Mouse (Mus musculus): Measurements from ENCODE around the gene Itpr1.

Gene Itpr1

GRCm38 (mm10) chr6:108468226-108468825 is 255.4 kb downstream of the Itpr1 start:
- no peak for DNase-seq (ENCODE audit: low read depth)

DNA sequence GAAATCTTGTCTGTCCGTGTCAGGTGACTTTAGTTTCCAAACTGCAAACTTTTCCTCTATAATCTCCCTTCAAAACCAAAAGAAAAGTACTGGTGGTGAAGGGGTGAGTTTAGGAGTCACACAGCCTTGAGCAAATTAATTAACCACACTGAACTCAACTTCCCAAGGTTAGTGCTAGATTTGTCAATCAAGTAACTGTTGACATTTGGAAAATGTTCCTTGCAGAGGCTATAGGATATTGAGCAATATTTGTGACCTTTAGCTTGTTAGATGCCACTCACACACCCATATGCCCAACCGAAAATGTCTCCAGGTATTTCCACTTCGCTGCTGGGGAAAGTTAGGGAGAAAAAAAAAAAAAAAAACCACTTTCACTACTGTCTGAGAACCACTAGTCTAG is 259.0 kb downstream of the Itpr1 start:
- DNase-seq (ENCODE audit: low read depth): no peak

GRCm38 (mm10) chr6:108472748-108473147 is 259.9 kb downstream of the Itpr1 start:
- peak; percentile 22 for DNase-seq (ENCODE audit: low read depth)

DNA sequence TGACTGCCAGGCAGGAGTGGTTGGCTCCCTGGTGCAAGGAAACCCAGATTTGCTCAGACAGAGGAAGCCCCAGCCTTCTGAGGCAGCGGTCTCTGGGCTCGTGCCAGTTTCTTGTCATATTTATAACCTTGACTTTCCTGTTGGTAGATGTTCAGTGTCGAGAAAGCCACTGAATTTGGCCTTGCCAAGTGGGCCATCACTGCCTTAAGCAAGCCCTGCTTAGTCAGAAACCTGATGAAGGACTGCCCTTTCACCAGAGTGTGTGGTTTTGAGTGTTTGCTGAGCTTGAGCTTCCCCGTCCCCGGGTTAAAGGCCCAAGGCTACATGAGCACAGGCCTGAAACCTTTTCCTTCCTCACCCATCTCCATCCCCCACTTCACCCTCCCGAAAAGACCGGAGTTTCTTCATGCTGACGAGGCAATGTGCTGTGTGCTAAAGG is 263.9 kb downstream of the Itpr1 start:
- DNase-seq (ENCODE audit: low read depth): peak; percentile 46

- DNase-seq (ENCODE audit: low read depth): no peak
These were observed 264.7 kb downstream of the Itpr1 start for GRCm38 (mm10) chr6:108477602-108478001.

DNA sequence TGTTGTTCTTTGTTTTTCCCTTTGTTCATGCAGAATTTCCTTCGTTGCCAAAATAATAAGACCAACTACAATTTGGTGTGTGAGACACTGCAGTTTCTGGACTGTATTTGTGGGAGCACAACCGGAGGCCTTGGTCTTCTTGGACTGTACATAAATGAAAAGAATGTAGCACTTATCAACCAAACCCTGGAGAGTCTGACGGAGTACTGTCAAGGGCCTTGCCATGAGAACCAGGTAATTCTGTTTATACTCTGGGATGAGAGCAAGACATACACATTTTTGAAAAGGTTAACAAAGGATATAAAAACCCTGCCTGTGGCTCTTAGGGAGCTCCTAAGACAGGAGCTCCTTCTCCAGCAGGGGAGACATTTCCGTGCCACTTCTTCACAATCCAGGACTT is 268.3 kb downstream of the Itpr1 start:
- no peak for DNase-seq (ENCODE audit: low read depth)

DNA sequence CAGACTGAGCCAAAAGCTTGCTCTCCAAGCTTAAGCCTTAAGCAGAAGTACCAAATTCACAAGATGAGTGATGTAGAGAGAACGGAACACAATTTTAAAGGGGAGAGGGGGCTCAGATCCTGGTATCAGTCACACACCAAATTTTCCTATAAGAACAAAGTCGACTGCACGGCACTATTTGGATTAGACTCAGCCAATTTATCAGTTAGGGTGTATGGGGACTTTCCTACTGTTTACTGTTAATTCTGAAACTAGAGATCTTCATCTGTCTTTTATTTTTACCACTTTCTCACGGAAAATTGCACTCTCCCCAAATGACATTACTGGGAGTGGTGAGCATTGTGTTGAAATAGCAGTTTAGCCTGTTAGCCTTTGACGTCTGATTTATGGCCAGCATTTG is 269.6 kb downstream of the Itpr1 start:
- DNase-seq (ENCODE audit: low read depth): no peak

- DNase-seq (ENCODE audit: low read depth): no peak
These were observed 273.5 kb downstream of the Itpr1 start for GRCm38 (mm10) chr6:108486212-108486992.

DNA sequence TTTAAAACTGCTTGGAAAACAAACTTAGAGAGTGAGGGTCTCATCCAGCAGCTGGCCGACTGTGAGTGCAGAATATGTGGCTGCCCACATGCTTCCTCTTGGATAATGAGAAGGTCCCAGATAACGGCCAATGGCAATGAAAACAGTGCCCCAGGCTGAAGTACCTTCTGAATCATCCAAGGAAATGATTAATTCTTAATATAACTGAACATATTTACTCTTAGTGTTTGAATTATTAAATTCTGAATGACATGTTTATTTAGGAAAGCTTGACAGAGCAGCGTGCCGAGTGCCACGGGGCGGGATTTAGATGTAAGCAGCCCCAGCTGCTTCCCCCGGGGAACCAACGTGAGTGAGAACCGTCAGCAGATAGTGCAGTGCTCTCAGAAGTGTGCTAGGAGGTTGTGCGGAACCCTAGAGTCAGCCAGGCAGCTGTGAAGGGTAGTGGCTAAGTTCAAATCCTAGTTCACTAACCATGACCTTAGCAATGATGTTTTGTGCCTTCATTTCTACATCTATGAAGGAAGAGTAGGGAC is 274.5 kb downstream of the Itpr1 start:
- peak; percentile 65 for DNase-seq (ENCODE audit: low read depth)

DNA sequence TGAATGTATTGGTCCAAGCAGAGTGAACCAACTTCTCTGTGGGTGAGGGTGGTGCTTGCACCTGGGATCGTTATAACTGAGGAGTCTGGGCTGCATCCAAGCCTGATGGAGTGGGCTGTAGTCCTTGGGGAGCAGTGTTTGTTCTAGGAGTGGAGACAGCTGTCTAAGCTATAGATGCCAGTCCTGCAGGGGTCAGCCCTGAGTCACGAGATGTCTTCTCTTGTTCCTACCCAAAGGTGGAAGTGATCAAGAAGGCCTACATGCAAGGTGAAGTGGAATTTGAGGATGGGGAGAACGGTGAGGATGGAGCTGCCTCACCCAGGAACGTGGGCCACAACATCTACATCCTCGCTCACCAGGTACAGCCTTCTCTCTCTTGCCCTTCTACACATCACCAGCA is 275.4 kb downstream of the Itpr1 start:
- peak; percentile 25 for DNase-seq (ENCODE audit: low read depth)

- DNase-seq (ENCODE audit: low read depth): peak; percentile 21
These were observed 279.1 kb downstream of the Itpr1 start for GRCm38 (mm10) chr6:108491969-108492368.

DNA sequence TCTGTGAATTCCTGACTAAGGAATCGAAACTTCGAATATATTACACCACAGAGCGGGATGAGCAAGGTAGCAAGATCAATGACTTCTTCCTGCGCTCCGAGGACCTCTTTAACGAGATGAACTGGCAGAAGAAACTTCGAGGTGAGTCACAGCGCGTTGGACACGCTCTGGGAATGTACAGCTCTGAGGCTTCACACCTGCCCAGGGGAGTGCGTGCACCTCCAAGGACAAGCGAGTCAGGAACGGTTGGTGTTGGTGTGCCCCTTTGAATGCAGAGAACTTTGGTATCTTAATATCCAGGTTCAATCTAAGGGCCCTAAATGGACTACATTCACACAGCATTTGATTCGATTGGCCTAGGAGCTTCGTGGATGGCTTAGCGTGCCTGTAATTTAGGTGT is 280.9 kb downstream of the Itpr1 start:
- no peak for DNase-seq (ENCODE audit: low read depth)

DNA sequence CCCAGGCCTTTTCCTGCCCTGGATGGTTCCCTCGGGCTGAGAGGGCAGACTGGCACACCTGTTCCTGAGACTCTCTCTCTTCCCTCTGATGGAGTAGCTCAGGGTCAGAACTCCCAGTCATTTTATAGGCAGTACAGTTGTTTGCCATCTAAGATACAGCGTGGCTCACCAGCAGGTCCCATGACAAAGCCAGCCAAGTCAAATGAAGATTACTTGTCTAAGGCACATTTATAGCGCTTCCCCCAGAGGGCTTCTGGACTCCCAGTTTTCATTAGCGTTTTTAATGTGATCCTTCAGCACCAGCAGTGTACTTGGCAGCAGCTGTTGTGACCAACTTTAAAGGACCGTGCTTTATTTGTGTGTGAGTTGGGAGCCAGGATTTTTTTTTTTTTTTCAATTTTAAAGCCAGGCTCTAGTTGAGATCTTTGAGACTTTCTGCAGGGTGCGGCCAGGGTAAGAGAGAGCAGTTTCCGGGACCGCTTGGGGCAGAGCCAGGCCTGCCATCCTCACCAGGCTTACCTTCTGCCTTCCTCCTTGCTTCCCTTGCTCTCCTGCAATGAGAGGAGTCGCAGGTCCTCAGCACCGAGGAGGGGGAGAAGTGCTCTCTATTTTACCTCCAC is 281.4 kb downstream of the Itpr1 start:
- no peak for DNase-seq (ENCODE audit: low read depth)

DNA sequence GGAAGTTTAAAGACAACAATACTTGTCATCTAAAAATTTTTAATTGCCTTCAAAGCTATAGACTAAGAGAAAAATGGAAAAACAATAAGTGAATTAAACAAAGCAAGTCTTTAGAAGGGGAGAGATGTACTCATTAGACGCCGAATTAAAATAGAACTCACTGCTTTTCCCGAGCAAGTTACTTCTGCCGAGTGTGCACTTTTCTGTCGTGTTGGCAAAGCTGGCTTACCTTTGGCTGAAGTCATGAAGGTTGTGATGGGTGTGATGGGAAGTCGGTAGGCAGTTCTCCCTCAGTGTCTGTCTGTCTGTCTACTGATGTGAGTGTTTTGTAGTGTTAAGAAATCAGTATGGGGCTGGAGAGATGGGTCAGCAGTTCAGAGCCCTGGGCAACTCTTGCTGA is 282.1 kb downstream of the Itpr1 start:
- DNase-seq (ENCODE audit: low read depth): no peak

DNA sequence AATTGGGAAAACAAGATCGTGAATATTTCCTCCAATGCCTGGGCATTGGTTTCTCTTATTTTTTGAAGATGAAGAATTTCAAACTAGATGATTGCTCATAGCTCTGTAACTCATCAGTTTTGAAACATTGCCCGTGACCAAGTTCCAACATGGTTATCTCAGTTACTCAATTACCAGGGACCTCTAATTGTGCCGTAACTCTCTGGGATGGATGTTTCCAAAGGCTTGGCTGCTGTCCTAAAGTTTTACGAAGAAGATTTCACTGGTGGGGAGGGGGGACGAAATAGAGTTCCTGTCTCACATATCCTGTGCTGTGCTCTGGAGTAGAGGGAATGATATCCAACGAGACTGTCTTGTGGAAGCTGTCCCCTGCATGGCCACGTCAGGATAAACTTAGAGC is 285.2 kb downstream of the Itpr1 start:
- DNase-seq (ENCODE audit: low read depth): no peak

GRCm38 (mm10) chr6:108503651-108504050 is 290.8 kb downstream of the Itpr1 start:
- DNase-seq (ENCODE audit: low read depth): no peak

GRCm38 (mm10) chr6:108504717-108505116 is 291.8 kb downstream of the Itpr1 start:
- no peak for DNase-seq (ENCODE audit: low read depth)

GRCm38 (mm10) chr6:108506161-108506560 is 293.3 kb downstream of the Itpr1 start:
- DNase-seq (ENCODE audit: low read depth): no peak

- DNase-seq (ENCODE audit: low read depth): no peak
These were observed 294.4 kb downstream of the Itpr1 start for GRCm38 (mm10) chr6:108507337-108507736.

DNA sequence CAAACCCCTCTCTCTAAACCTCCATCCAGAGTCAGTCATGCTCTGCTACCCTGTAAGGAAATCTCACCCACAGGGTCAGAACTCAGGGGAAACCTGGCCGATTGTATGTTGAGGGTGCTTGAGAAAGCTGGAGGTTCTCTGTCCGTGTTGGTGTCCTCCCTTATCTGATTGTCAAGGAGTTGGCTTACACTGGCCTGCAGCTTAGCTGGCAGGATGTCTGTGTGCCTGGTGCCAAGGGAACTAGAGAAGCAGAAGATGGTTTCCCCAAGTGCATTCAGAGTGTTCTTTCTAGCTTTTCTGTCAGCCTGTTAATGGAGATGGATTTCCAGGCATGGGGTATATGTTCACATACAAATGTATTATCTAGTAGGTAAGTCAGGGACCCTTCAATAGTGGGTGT is 296.4 kb downstream of the Itpr1 start:
- no peak for DNase-seq (ENCODE audit: low read depth)

DNA sequence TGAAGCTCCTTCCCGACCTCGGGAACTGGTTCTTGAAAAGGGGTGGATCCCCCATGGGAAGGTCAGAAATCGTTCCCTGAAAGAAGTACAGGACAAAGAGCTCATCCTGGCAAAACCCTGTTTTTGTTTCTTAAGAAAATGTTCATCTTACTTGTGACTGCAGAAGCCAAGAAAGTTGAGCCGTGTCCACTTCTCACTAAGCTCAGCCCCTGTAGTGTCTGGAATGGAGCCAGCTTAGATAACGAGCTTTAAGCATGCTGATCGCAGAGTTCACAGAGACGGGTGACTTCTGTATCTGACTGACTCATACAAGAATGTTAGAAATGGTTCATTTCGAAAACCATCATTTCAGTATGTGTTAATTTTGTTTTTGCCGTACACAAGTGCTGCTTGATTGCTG is 297.2 kb downstream of the Itpr1 start:
- no peak for DNase-seq (ENCODE audit: low read depth)

DNA sequence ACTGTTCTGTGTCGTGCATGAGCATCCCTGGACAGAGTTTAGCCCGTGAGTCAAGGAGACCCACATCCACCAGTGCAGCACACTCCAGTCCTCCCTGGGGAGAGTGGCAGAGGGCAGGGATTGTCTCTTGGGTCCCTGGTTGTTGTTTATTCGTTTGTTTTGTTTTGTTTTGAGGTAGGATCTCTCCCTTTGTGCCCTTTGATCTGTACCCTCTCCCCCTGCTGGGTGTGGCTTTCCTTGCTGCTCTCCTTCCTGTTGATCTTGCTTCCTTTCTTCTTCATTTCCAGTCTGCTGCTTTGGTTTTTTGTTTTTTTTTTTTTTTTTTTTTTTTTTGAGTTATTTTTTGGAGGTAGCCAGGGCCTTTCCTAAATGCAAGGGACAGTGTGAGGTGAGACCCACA is 299.2 kb downstream of the Itpr1 start:
- DNase-seq (ENCODE audit: low read depth): no peak

- DNase-seq (ENCODE audit: low read depth): no peak
These were observed 300.1 kb downstream of the Itpr1 start for GRCm38 (mm10) chr6:108512994-108513393.

Measured in NIH3T3 (cell line).